Mouse (Mus musculus): ENCODE measurements around the gene Guk1.

DNA sequence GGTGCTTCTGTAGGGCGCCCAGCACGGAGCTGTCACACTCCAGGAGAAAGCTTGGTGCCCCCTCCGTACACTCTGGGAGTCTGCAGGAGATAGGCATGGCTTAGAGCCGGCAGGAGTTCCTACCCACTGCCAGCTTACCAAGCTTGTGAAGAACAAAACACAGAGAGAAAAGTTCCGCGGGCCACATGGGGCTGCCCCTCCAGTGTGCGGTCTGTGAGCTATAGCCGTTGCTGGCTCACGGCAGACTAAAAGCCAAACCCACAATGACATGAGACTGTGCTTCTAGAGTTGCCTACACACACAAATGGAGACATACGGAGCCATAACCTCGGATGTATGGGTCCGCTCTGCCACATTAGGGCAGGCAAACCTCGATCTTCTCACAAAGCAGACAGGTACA lies 32.9 kb downstream of the Guk1 start:
- TF ChIP-seq CTCF (conservative IDR thresholded peaks at IDR 0.05; ENCODE audit: low read length): no peak
- no peak for TF ChIP-seq POU5F1 (IDR thresholded peaks at IDR 0.05; ENCODE audit: borderline replicate concordance, low read length)

Data from E14TG2a.4 (cell line).